Mouse (Mus musculus) monocyte, adult 5-6 weeks (primary cell): Measurements from ENCODE around the gene Hspa2. TPM values are rescaled to one million over a fixed set of nuclear protein-coding genes. Genes with fewer than 3 reads are reported as not detected.
A peak's percentile ranks its signal among the peaks of the same experiment; 100 is the strongest.

ENCODE experiments used
- ATAC-seq: fragments of 153-309, 156-312 bp; replicated peaks from 2 replicates; pipeline ENCODE4 v1.8.0; 2017; ENCODE audit warnings: mild to moderate bottlenecking; ENCODE audit not compliant: low TSS enrichment, insufficient number of reproducible peaks, severe bottlenecking, poor library complexity, low FRiP score
- total RNA-seq: library from RNA; stranded (forward); fragments of 200-1000, 200-491, 200-594 nt; gene quantifications from 3 replicates; pipeline ENCODE4 v1.2.3, GENCODE M21; 2017

Hspa2 gene
- total RNA-seq: 9.5 to 14.7 TPM (median 11.9 TPM) in 3 replicates

GRCm38 (mm10) chr12:76403886-76404537, at the start of gene Hspa2:
Gene Hspa2, plus strand, starts transcription at chr12:76404176.
- peak; percentile 89 for ATAC-seq

GRCm38 (mm10) chr12:76360868-76361267, 43.1 kb upstream of the Hspa2 start:
- no peak for ATAC-seq

GRCm38 (mm10) chr12:76361405-76362302, 42.3 kb upstream of the Hspa2 start:
- no peak for ATAC-seq

GRCm38 (mm10) chr12:76362303-76362676, 41.7 kb upstream of the Hspa2 start:
- ATAC-seq: 0 out of 2 replicates have a peak, but pooled peaks have one; percentile 37

GRCm38 (mm10) chr12:76366276-76366675, 37.7 kb upstream of the Hspa2 start:
- ATAC-seq: no peak

GRCm38 (mm10) chr12:76367096-76367995, 36.6 kb upstream of the Hspa2 start:
- no peak for ATAC-seq

GRCm38 (mm10) chr12:76368201-76368789, 35.7 kb upstream of the Hspa2 start:
- ATAC-seq: no peak

GRCm38 (mm10) chr12:76368790-76369205, 35.2 kb upstream of the Hspa2 start:
- no peak for ATAC-seq

GRCm38 (mm10) chr12:76369206-76369977, 34.6 kb upstream of the Hspa2 start, which contains the start of gene Zbtb25:
Gene Zbtb25, minus strand, starts transcription at chr12:76369602.
- peak; percentile 28; the same call in 1 of the 2 replicates for ATAC-seq

GRCm38 (mm10) chr12:76369978-76370830, 33.8 kb upstream of the Hspa2 start, which contains the start of gene Zbtb1:
Gene Zbtb1, plus strand, starts transcription at chr12:76370266.
- ATAC-seq: peak; percentile 13; the same call in 1 of the 2 replicates

- no peak; the same call in 1 of the 2 replicates for ATAC-seq
Measured at GRCm38 (mm10) chr12:76370831-76371571, 33.0 kb upstream of the Hspa2 start.

- ATAC-seq: no peak
Measured at GRCm38 (mm10) chr12:76372046-76372445, 31.9 kb upstream of the Hspa2 start.

- ATAC-seq: no peak
Measured at GRCm38 (mm10) chr12:76372881-76373818, 30.8 kb upstream of the Hspa2 start.

GRCm38 (mm10) chr12:76373991-76374390, 30.0 kb upstream of the Hspa2 start:
- no peak for ATAC-seq

GRCm38 (mm10) chr12:76374911-76375310, 29.1 kb upstream of the Hspa2 start:
- no peak for ATAC-seq
